Mouse (Mus musculus) heart, postnatal 4 days (tissue): ENCODE results near the gene Scoc. TPM values are rescaled to one million over a fixed set of nuclear protein-coding genes. Genes with fewer than 3 reads are reported as not detected.
"Not testable (repeated sequence)": the region's sequence is repeated elsewhere in the genome, so short reads cannot be mapped to it uniquely, and the experiment has no call there.

Experiments used
- DNase-seq: peaks from one replicate; pipeline ENCODE4 v3.0.0; 2021
- total RNA-seq, 2 experiments: library from RNA; stranded (reverse); gene quantifications; 2 replicates each; pipeline ENCODE4 v1.2.3; 2021

Scoc gene
- 10 to 100 TPM; 49.1 to 54.0 TPM for total RNA-seq

- DNase-seq: no peak
Measured at GRCm38 (mm10) chr8:83458222-83458621, at the start of gene Scoc. Gene Scoc (minus strand): TSS chr8:83458391.

DNA sequence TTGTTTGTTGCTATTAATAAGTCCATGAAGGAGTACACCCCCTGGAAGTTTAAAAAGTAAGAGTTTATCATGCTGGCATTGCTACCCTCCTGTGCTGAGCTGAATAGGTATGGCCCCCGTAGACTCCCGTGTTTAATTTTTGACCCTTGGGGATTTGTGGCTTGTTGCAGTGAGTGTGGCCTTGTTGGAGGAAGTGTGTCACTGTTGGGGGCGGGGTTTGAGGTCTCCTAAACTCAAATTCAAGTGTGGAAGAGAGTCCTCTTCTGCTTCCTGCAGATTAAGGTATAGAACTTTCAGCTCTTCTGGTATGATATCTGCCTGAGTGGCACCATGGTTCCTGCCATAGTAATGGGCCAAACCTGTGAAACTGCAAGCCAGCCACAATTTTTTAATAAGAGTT lies 1.4 kb upstream of the Scoc start:
- DNase-seq: no peak

GRCm38 (mm10) chr8:83457121-83457520 lies 1.1 kb downstream of the Scoc start:
- DNase-seq: no peak

DNA sequence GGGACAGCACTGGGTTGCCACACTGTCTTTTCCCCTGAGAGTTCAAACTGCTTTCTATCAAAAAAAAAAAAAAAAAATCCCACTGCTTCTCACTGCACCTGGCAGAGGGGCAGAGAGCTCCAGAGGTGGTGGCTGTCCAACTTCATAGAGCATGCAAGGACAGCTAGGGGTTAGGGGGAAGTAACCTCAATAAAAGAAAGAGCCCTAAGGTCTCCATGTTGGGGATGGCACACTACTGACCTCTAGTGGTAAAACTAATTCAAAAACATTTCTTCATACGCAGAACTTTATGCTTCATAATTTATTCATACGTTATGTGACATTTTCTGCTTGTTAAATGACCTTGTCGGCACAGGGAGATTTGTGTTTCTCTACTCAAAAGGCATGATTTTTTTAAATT lies 7.1 kb downstream of the Scoc start:
- no peak for DNase-seq

GRCm38 (mm10) chr8:83449960-83450359 lies 8.2 kb downstream of the Scoc start:
- peak; percentile 36 for DNase-seq

DNA sequence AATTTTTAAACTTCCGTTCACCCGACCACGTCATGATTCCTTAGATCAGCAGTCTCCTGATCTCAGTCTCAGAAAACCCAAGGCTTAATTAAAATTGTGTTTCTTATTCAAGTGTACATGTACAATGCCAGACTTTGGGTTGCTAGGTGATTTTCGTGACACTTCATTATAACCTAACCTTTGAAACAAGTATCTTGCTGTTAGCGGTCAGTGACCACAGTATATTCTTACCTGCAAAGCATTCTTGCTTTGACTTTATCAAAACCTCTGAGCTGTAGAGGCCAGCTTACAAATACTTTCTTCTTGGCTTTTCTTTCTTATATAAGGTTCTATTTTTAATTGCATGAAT lies 15.2 kb downstream of the Scoc start:
- DNase-seq: no peak

- peak; percentile 99 for DNase-seq
Measured at GRCm38 (mm10) chr8:83442243-83443051, 15.7 kb downstream of the Scoc start.

- DNase-seq: no peak
Measured at GRCm38 (mm10) chr8:83441656-83442242, 16.4 kb downstream of the Scoc start.

DNA sequence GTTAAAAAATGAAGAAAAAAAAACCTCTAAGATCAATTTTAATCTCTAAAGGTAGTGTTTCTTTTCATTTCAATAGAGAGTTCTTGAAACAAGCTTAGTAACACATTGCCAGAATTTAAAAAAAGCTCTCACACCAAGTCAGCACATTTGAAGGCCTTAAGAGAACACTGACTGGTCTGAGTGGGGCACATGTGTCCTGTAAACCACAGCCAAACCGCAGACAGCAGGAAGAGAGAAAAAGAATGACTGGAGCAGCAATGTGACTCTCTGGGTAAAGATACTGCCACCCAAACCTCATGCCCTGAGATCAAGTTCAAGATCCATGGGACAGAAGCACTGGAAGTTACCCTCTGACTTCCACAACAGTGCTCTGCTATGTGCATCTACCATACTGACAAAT lies 21.1 kb downstream of the Scoc start:
- no peak for DNase-seq

GRCm38 (mm10) chr8:83429071-83429524 lies 29.1 kb downstream of the Scoc start:
- DNase-seq: no peak

- not testable (repeated sequence) for DNase-seq
Measured at GRCm38 (mm10) chr8:83428621-83429020, 29.6 kb downstream of the Scoc start.

DNA sequence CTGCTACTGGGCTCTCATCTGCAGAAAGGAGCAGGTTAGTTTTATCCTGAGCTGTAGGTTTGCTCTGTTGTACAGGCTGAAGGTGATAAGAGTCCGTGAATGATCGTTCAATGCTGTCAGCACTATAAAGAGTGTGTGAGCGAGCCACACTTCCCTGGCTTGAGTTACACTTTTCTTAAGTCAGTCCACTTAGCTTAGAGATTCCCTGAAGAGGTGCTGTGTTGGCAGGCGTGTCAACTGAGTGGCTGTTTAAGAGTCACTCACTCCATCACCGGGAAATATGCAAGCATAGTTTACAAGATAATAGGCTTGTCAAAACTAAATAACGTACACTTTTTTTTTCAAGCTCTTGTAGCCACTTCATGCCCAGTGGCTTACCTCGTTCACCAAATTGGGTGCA lies 31.2 kb downstream of the Scoc start:
- DNase-seq: no peak

GRCm38 (mm10) chr8:83426104-83426759 lies 32.0 kb downstream of the Scoc start:
- no peak for DNase-seq

- DNase-seq: no peak
Measured at GRCm38 (mm10) chr8:83425202-83425601, 33.0 kb downstream of the Scoc start.

DNA sequence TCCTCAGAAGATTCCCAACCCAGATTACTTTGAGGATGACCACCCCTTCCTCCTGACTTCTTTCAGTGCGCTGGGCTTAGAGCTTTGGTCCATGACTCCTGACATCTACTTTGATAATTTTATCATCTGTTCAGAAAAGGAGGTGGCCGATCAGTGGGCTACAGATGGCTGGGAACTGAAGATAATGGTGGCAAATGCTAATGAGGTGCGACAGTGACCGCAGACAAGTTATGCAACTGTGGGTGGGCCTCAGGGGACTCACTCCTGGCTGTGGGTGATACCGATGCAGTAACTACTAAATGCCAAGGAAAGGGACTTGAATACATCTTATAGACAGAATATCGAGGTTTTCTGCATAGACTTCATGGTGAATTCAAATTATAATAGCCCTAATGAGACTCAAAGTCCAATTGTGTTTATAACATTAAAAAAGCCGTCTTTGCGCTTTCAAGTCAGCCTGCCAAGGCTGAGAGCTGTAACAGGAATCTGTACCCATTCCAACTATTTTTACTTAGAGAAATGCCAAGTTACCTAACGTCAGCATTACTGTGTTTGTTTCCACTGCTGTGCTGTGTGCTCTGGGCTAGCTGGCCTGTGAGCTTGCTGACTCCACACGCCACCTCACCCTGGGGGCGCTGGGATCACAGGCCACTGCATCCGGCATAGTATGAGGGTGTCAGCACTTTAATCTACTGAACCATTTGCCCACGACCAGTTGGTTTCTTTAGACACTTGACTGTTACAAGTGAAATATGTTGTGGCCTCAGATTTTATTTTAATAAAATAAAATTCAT lies 35.0 kb downstream of the Scoc start:
- no peak for DNase-seq

DNA sequence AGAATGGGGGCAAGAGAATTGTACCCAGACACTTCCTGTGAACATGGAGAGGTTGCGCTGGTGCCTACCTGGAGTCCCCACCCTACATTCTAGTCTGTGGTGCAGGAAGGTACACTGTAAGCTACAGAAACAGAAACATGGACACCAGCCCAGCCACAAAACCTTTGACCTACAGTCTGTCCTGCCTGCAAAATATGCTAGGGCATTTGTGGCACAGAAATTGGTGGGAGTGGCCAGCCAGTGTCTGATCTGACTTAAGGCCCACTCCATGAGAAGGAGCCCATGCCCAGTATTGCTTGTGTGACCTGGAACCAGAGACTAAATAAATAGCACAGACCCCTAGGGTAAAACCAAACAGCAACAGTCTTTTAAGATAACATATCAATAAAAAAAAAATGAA lies 36.8 kb downstream of the Scoc start:
- no peak for DNase-seq

GRCm38 (mm10) chr8:83418805-83419516 lies 39.2 kb downstream of the Scoc start:
- DNase-seq: no peak

DNA sequence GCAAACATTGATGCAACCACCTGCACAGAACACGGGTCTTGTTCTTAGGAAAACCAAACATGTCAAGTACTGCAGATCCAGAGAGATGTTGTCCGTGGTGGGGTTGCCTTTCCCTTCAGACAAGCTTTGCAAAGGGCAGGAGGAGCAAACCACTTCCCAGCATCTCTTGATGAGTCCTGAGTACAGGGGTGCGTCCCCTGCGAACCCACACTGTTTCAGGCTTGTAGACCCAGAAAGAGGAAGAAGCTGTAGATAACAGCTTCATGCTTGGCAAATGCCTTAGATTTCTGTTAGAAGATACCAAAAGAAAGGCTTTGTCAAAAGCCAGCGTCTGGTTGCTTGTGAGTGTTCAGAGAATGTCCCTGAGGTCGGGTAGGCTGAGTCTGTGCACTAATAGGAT lies 40.2 kb downstream of the Scoc start:
- DNase-seq: no peak

DNA sequence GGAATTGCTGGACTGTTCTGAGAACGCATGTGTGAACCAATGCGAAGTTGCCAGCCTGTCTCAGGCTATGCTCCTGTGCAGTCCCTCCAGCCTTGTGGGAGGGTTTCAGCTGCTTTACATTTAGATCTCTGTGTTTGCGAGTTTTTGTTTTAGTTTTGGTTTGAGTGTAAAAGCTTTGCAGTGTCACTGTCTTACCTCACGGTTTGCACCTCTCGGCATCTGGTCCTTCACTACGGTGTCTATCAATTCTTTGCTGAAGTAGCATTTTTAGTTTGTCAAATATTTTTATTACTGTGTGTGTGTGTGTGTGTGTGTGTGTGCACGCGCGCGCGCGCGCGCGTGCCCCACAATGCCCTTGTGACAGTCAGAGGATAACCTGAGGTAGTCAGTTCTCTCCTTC lies 41.3 kb downstream of the Scoc start:
- DNase-seq: no peak

GRCm38 (mm10) chr8:83408496-83408895 lies 49.7 kb downstream of the Scoc start:
- DNase-seq: no peak

DNA sequence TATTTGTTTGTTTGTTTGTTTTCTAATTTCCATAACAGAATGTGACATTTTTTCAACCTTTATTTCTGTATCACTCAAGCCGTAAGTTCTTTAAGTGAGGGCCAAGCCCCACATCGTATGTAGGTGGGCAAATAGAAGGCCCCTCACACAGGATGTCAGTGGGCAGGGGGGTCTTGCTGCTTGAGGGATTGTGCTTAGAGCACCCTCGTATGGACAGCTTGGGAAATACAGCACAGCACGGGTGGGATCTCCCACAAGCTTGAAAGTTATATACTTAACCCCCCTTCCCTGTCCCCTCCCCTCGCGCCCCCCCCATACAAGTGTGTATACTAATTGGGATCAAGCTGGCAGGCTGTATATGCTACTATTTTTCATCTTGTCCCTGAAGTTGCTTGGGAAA lies 51.4 kb downstream of the Scoc start:
- no peak for DNase-seq

DNA sequence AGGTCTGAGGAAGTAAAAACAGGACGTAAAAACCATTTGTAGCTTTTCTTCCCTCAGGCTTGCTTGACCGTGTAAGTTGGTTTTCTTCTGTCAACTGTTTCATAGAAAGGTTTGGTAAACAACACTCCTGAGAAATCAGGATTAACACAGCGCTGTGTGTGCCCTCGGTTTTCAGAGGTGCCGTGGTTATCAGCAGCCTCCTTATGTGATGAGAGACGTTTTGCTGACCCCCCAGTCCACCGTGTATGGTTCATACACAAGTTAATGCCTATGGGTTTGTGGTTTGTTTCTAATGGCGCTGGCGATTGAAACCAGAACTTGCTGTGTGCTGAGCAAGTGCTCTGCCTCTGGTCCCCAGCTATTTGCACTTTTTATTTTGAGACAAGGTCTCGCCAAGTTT lies 52.6 kb downstream of the Scoc start:
- DNase-seq: no peak
